Mouse (Mus musculus) embryonic facial prominence, embryonic 14.5 days (tissue): ENCODE results near the gene Ssu2. TPM values are rescaled to one million over a fixed set of nuclear protein-coding genes. Genes with fewer than 3 reads are reported as not detected.

ENCODE experiments used
- ATAC-seq: fragments of 200-750 bp; cut with Nextera tagmentation; 2 replicates; pipeline ENCODE4 v1.8.0; 2017; ENCODE audit warnings: low read depth, moderate number of reproducible peaks, moderate TSS enrichment
- DNase-seq: peaks from one replicate; pipeline ENCODE4 v3.0.0-alpha.2; 2015; ENCODE audit warnings: low spot score
- H3K27ac ChIP-seq: fragments of 300-500 bp; sonication (generic); replicated peaks from 2 replicates; pipeline ENCODE4 v1.5.1; 2014; ENCODE audit warnings: low read depth, mild to moderate bottlenecking, low read length, moderate library complexity
- H3K27me3 ChIP-seq: fragments of 300-500 bp; sonication (generic); replicated peaks from 2 replicates; pipeline ENCODE4 v1.6.1; 2014; ENCODE audit warnings: low read length; ENCODE audit not compliant: control insufficient read depth, insufficient read depth
- H3K36me3 ChIP-seq: fragments of 300-500 bp; sonication (generic); 2 replicates; pipeline ENCODE4 v1.6.1; 2014; ENCODE audit warnings: low read length, mixed read lengths; ENCODE audit not compliant: control insufficient read depth, insufficient read depth
- H3K4me1 ChIP-seq: fragments of 300-500 bp; sonication (generic); 2 replicates; pipeline ENCODE4 v1.6.1; 2014; ENCODE audit warnings: antibody characterized with exemption, low read length; ENCODE audit not compliant: control insufficient read depth, insufficient read depth
- H3K4me2 ChIP-seq: fragments of 300-500 bp; sonication (generic); 2 replicates; pipeline ENCODE4 v1.6.1; 2014; ENCODE audit warnings: low read depth, mild to moderate bottlenecking, low read length, moderate library complexity, mixed read lengths
- H3K4me3 ChIP-seq: fragments of 300-500 bp; sonication (generic); 2 replicates; pipeline ENCODE4 v1.5.1; 2014; ENCODE audit warnings: low read depth, mild to moderate bottlenecking, low read length
- H3K9ac ChIP-seq: fragments of 300-500 bp; sonication (generic); 2 replicates; pipeline ENCODE4 v1.6.1; 2014; ENCODE audit warnings: low read depth, mild to moderate bottlenecking, low read length, moderate library complexity, mixed read lengths
- H3K9me3 ChIP-seq: fragments of 300-500 bp; sonication (generic); 2 replicates; pipeline ENCODE4 v1.6.1; 2016; ENCODE audit warnings: low read length; ENCODE audit not compliant: control insufficient read depth
- WGBS: fragments of 180-500 bp; shearing (Covaris S2); extraction: QIAGEN DNeasy Blood & Tissue Kit; methylation state at CpG from one replicate; pipeline ENCODE4 v1.1.7; 2014; 5-methylcytosine and 5-hydroxymethylcytosine counted together
- polyA plus RNA-seq: library from polyadenylated mRNA; unstranded; fragments of >200 nt; fragmentation: Nextera tagmentation; extraction: Ambion mirVana; gene quantifications from 2 replicates; pipeline ENCODE4 v1.2.1, GENCODE M21; 2014

Gene Ssu2
- polyA plus RNA-seq, 1 experiment from 2014 or later, result 3.3 TPM

DNA sequence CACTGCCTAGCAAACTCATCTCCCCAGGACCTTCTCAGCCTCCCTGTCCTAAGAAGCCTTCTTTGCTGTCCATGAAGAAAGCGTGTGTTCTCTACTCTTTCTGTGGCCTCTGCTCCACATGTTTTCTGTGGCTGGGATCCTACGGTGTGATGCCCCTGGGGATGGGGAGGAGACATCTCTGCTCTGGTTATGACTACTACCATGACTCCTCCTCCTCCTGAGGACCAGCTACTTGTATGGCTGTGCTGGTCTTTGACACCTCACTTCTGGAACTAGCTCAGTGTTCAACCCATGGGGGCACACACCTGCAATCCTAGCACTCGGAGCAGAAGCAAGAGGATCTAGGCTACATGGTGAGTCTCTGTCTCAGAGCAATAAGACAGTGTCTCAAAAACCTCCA lies 8.5 kb upstream of the Ssu2 start:
- Histone ChIP-seq H3K27ac (no peak overlapping the region), H3K4me3 (no peak overlapping the region), H3K9ac (no peak overlapping the region), H3K4me2 (no peak overlapping the region), H3K36me3 (no peaks in the 10 kb centered on the region), H3K4me1 (no peaks in the 10 kb centered on the region; the same call in 1 of the 2 replicates), H3K9me3 (no peaks in the 10 kb centered on the region), H3K27me3 (no peaks in the 10 kb centered on the region)
- ATAC-seq, result no peak
- DNase-seq, result no peak
- 91% methylated on average over 3 of the region's 3 CpGs for WGBS

DNA sequence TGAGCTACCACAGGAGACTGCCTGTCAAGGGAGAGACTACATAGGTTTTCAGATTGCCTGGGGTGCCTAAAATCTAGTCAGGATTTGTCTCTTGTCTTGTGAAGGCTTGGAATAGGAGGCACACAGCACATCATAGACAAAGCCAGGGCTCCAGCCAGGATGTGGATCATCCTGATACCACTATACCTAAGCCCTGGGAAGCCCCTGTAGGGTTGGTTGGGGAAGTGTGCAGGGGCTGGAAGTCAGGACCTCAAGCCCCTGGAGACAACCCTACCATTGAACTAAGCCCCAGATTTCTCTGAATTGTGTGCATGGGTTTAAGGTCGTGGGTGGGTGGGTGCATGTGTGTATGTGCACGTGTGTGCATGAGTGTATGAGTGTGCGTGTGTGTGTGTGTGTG lies 562 bp upstream of the Ssu2 start:
- H3K27ac ChIP-seq, result no peak overlapping the region
- DNase-seq (no peak), ATAC-seq (no peak)
- no peak overlapping the region for H3K4me2 ChIP-seq
- H3K36me3 ChIP-seq, result no peaks in the 10 kb centered on the region
- H3K4me3 ChIP-seq, result no peak overlapping the region
- H3K9me3 ChIP-seq, result no peaks in the 10 kb centered on the region
- peaks cover 1% of the 10 kb centered on the region; the same call in 1 of the 2 replicates for H3K4me1 ChIP-seq
- 72% methylated on average over 3 of the region's 3 CpGs for WGBS
- no peak overlapping the region for H3K9ac ChIP-seq
- no peaks in the 10 kb centered on the region for H3K27me3 ChIP-seq

- Histone ChIP-seq H3K4me2 (no peak overlapping the region), H3K27ac (no peak overlapping the region), H3K27me3 (no peaks in the 10 kb centered on the region), H3K36me3 (no peaks in the 10 kb centered on the region), H3K4me3 (no peak overlapping the region), H3K4me1 (peaks cover 6% of the 10 kb centered on the region; the same call in 1 of the 2 replicates), H3K9me3 (no peaks in the 10 kb centered on the region), H3K9ac (no peak overlapping the region)
- ATAC-seq (no peak), DNase-seq (peak; percentile 24)
- 51% methylated on average over 2 of the region's 2 CpGs for WGBS
Measured at GRCm38 (mm10) chr6:112386260-112386659, 1.6 kb downstream of the Ssu2 start.

DNA sequence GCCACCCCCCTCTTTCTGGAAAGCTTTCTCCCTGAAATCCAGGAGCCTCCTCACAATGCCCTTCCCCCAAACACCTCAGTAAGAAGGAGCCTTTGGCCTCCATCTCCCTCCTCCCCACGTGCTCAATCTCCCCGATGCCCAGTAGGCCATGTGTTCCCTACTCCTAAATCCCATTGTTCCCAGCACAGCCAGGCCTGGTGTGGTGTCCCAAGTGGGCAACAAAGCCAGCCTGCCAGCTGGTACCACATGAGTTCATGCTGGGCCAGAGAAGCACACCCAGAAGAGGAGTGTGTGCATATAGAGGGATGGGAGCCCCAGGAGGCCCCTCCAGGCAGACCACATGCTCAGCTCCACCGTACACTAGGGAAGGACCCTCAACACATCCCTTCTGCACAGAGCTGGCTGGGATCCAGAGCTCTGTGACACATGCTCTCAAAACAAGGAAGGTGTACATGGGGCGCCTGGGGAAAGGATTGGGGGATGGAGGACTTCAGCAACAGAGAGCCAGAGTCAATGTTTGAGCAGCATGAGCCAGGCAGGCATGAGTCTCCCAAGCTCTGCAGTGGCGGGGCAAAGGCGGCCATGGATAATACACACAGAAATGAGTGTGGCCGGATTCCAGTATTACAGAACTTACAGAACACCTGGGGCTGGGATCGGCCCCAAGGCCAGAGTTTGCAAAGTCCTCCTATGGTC lies 4.7 kb downstream of the Ssu2 start:
- Histone ChIP-seq H3K9me3 (no peaks in the 10 kb centered on the region), H3K27me3 (no peaks in the 10 kb centered on the region), H3K4me3 (no peak overlapping the region), H3K27ac (no peak overlapping the region), H3K9ac (no peak overlapping the region), H3K4me2 (no peak overlapping the region), H3K36me3 (no peaks in the 10 kb centered on the region), H3K4me1 (peaks cover 6% of the 10 kb centered on the region; the same call in 1 of the 2 replicates)
- peak; percentile 27 for DNase-seq
- peak; percentile 66 for ATAC-seq
- WGBS, result 70% methylated on average over 8 of the region's 8 CpGs

- no peak for ATAC-seq
- H3K36me3 ChIP-seq, result no peaks in the 10 kb centered on the region
- H3K4me3 ChIP-seq, result no peak overlapping the region
- no peak overlapping the region for H3K4me2 ChIP-seq
- no peaks in the 10 kb centered on the region for H3K9me3 ChIP-seq
- no peak overlapping the region for H3K27ac ChIP-seq
- H3K27me3 ChIP-seq, result no peaks in the 10 kb centered on the region
- H3K4me1 ChIP-seq, result peaks cover 6% of the 10 kb centered on the region; the same call in 1 of the 2 replicates
- no peak for DNase-seq
- H3K9ac ChIP-seq, result no peak overlapping the region
- 87% methylated on average over 9 of the region's 9 CpGs for WGBS
Measured at GRCm38 (mm10) chr6:112379054-112379453, 8.8 kb downstream of the Ssu2 start.

DNA sequence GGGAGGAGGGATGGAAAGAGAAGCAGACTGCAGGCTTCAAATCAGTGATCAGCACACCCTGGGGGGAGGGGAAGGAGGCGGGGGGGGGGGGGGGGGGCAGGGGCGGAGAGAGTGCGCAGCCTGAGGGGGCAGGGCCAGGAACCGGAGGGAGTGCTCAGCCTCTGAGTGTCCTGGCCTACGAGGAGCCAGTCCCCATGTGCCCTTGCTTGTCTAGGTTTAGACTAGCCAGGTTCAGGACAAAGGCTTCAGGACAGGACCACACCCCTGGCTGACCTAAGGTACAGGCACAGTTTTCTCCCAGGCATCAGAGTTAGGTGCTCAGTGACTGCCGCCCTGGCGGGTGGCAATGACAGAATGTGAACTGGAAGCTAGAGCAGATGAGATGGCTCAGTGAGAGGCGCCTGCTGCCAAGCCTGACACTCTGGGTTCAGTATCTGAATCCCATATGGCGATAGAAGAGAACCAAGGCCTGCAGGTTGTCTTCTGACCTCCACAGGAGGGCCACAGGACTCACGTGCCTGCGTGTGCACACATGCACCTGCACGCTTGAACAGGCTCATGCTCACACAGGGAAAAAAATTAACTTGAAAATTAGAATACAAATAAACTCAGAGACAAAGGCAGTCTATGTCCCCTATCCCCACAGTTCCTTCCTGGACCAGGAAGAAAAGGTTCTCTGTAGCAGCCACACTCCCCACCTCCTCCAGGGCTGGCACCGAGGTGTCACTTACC lies 12.0 kb downstream of the Ssu2 start:
- ATAC-seq, result no peak
- no peak for DNase-seq
- Histone ChIP-seq H3K4me3 (no peak overlapping the region), H3K27me3 (no peaks in the 10 kb centered on the region), H3K4me1 (no peaks in the 10 kb centered on the region), H3K27ac (no peak overlapping the region), H3K9me3 (no peaks in the 10 kb centered on the region), H3K9ac (no peak overlapping the region), H3K4me2 (no peak overlapping the region), H3K36me3 (no peaks in the 10 kb centered on the region)
- WGBS, result 56% methylated on average over 11 of the region's 13 CpGs

GRCm38 (mm10) chr6:112373886-112374585 lies 13.8 kb downstream of the Ssu2 start:
- no peaks in the 10 kb centered on the region for H3K36me3 ChIP-seq
- H3K4me2 ChIP-seq, result no peak overlapping the region
- peak; percentile 76 for DNase-seq
- H3K27me3 ChIP-seq, result no peaks in the 10 kb centered on the region
- WGBS, result 35% methylated on average over 7 of the region's 8 CpGs
- H3K9ac ChIP-seq, result no peak overlapping the region
- H3K9me3 ChIP-seq, result no peaks in the 10 kb centered on the region
- no peak overlapping the region for H3K27ac ChIP-seq
- H3K4me3 ChIP-seq, result no peak overlapping the region
- no peaks in the 10 kb centered on the region for H3K4me1 ChIP-seq
- ATAC-seq, result no peak

GRCm38 (mm10) chr6:112365294-112365693 lies 22.5 kb downstream of the Ssu2 start:
- Histone ChIP-seq H3K4me1 (peaks cover 3% of the 10 kb centered on the region; the same call in 1 of the 2 replicates), H3K27ac (no peak overlapping the region), H3K9me3 (no peaks in the 10 kb centered on the region), H3K36me3 (no peaks in the 10 kb centered on the region), H3K9ac (no peak overlapping the region), H3K27me3 (no peaks in the 10 kb centered on the region), H3K4me2 (no peak overlapping the region), H3K4me3 (no peak overlapping the region)
- DNase-seq, result no peak
- no peak for ATAC-seq
- WGBS, result 78% methylated on average over 10 of the region's 10 CpGs
